Mouse (Mus musculus): ENCODE data around the gene Rasgef1c. TPM values are rescaled to one million over a fixed set of nuclear protein-coding genes. Genes with fewer than 3 reads are reported as not detected.

Gene Rasgef1c
- polyA plus RNA-seq, 1 experiment from 2014 or later = 0.05 TPM

DNA sequence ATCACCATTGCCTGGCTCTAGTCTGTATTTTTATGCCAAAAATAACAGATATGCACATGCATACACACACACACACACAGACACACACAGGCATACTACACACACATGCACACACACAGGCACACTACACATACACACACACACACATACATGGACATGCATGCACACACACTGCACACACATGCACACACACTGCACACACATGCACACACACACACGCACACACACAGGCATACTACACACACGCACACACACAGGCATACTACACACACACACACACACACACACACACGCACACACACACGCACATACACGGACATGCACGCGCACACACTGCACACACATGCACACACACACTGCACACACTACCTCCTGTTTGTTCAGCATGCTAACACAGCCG lies 77.3 kb downstream of the Rasgef1c start:
- 93% methylated on average over 8 of the region's 8 CpGs for WGBS

DNA sequence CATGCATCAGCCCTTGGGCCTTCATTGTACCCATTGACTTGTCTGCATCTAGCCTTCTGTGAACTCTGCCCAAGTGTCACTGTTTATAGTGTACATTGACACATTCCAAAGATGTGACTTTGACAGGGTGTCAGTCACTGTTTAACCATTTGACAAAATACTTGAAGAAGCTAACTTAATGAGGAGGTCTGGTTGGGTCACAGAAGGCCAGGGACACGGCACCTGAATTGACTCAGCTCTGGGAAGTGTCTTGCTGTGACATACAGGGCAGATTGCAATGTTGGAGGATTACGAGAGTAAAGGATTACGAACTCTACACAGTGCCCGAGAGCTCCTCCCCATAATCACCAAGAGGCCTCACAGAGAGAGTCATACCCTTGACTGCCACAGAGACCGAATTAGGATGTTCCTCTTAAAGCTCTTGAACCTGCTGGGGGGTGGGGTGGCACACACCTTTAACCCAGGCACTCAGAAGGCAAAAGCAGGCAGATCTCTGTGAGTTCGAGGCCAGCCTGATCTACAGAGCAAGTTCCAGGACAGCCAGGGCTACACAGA lies 79.1 kb downstream of the Rasgef1c start:
- no peaks in the 10 kb centered on the region for H3K27me3 ChIP-seq
- 51% methylated on average over 6 of the region's 6 CpGs for WGBS
- no peak overlapping the region for H3K9ac ChIP-seq
- no peak overlapping the region for H3K27ac ChIP-seq
- no peaks in the 10 kb centered on the region for H3K9me3 ChIP-seq (replicated peaks)
- H3K36me3 ChIP-seq = no peaks in the 10 kb centered on the region
- no peak for ATAC-seq (replicated peaks; ENCODE audit: insufficient number of reproducible peaks, insufficient read depth, low FRiP score, low read depth)
- no peak overlapping the region for H3K4me2 ChIP-seq
- no peak overlapping the region for H3K4me3 ChIP-seq
- H3K4me1 ChIP-seq (replicated peaks) = peaks cover 12% of the 10 kb centered on the region

More for the DNA sequence above, 77.3 kb downstream of the Rasgef1c start:
- Histone ChIP-seq H3K9me3 (replicated peaks) (no peaks in the 10 kb centered on the region), H3K27me3 (no peaks in the 10 kb centered on the region), H3K9ac (no peak overlapping the region), H3K27ac (no peak overlapping the region), H3K36me3 (no peaks in the 10 kb centered on the region), H3K4me1 (replicated peaks) (peaks cover 12% of the 10 kb centered on the region), H3K4me2 (no peak overlapping the region), H3K4me3 (no peak overlapping the region)
- ATAC-seq (replicated peaks; ENCODE audit: insufficient number of reproducible peaks, insufficient read depth, low FRiP score, low read depth) = no peak

DNA sequence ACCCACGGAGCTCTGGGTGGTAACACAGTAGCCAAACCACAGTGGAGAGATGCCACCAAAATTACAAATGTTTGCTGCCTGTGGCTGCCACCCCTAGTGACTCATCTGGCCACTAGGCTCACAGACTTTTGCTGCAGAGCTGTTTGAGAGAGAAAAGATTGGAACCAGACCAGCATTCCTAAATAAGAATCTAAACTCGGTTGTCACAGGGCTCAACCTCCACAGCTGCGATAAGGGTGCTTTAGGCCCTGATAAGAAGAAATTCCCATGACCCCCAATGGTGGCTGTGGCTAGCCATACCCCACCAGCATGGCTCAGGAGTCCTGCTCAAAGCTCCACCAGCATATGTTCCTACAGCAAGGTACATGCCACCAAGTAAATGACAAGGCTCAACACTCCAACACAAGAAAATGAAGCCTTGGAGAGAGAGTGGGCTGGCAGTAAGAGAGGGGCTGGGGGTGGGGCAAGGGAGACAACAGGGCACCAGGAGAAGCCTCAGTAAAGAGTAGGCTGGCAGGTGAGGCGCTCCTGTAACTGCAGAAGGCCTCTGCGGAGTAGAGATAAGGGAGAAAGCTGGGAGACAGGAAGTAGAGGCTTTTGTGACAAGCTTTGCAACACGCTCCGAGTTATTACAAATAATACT lies 79.8 kb downstream of the Rasgef1c start:
- Histone ChIP-seq H3K9ac (no peak overlapping the region), H3K27ac (no peak overlapping the region), H3K4me3 (no peak overlapping the region), H3K36me3 (no peaks in the 10 kb centered on the region), H3K27me3 (no peaks in the 10 kb centered on the region), H3K9me3 (replicated peaks) (no peaks in the 10 kb centered on the region), H3K4me1 (replicated peaks) (peaks cover 12% of the 10 kb centered on the region), H3K4me2 (no peak overlapping the region)
- ATAC-seq (replicated peaks; ENCODE audit: insufficient number of reproducible peaks, insufficient read depth, low FRiP score, low read depth) = no peak; the same call in 1 of the 2 replicates
- 26% methylated on average over 7 of the region's 7 CpGs for WGBS

DNA sequence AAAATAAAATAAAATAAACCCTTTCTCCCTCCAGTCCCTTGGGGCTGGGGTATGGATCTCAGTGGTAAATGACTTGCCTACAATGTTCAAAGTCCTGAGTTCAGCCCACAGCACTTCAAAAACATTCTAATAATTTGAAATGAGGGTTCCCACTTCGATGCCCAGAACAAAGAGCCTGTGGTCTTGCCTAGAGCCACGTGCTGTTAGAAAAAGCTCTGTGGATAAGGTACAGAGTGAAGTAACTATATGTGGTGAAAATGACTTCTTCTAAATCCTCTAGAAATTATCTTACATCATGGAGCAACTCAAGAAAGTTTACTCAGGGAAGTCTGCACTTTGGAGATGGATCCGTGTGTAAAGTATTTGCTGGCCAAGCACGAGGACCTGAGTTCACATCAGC lies 80.5 kb downstream of the Rasgef1c start:
- ATAC-seq (replicated peaks; ENCODE audit: insufficient number of reproducible peaks, insufficient read depth, low FRiP score, low read depth) = no peak
- H3K4me3 ChIP-seq = no peak overlapping the region
- 71% methylated on average over 4 of the region's 4 CpGs for WGBS
- no peaks in the 10 kb centered on the region for H3K36me3 ChIP-seq
- H3K4me1 ChIP-seq (replicated peaks) = peaks cover 12% of the 10 kb centered on the region
- no peaks in the 10 kb centered on the region for H3K27me3 ChIP-seq
- H3K9me3 ChIP-seq (replicated peaks) = no peaks in the 10 kb centered on the region
- H3K9ac ChIP-seq = no peak overlapping the region
- no peak overlapping the region for H3K4me2 ChIP-seq
- no peak overlapping the region for H3K27ac ChIP-seq

DNA sequence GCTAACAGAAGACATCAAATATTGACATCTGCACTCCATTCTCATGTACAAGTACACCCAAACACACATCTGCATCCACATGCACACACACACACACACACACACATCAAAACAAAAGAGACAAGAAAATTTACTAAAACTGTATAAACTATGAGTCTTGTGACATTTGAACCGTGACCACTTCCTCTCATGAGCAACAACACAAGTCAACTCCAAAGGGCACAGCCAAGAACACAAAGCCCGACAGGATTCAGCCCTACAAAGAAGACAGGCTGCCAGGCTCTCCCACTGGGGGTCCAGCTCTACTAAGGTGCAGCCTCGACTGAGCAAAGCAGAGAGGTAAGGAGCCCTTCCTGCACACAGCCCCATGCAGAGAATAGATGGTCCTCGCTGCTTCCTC lies 81.2 kb downstream of the Rasgef1c start:
- H3K27ac ChIP-seq = no peak overlapping the region
- no peak overlapping the region for H3K4me2 ChIP-seq
- no peaks in the 10 kb centered on the region for H3K27me3 ChIP-seq
- no peaks in the 10 kb centered on the region for H3K9me3 ChIP-seq (replicated peaks)
- 57% methylated on average over 4 of the region's 4 CpGs for WGBS
- no peak for ATAC-seq (replicated peaks; ENCODE audit: insufficient number of reproducible peaks, insufficient read depth, low FRiP score, low read depth)
- no peak overlapping the region for H3K4me3 ChIP-seq
- no peaks in the 10 kb centered on the region for H3K36me3 ChIP-seq
- H3K4me1 ChIP-seq (replicated peaks) = peaks cover 12% of the 10 kb centered on the region
- H3K9ac ChIP-seq = no peak overlapping the region

DNA sequence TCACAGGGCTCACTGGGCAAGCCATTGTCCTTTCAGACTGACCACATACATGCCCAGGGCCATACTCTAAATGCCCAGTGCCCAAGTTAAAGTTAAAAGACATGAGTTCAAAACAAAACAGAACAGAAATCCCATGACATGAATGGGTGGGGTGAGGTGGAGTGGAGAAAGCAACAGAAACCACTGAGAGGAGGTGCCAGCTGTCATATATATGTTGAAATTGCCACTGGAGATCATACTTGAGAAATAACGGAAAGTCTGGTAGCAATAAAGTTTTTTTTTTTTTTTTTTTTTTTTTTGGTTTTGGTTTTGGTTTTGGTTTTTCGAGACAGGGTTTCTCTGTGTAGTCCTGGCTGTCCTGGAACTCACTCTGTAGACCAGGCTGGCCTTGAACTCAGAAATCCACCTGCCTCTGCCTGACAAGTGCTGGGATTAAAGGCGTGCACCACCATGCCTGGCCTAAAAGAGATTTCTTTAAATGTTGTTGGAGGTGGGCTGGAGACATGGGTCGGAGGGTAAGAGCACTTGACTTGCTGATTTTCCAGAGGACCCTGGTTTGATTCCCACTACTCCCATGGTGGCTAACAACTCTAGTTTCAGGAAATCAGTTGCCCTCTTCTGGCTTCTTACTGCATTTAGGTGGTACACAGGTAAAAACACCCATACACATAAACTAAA lies 82.4 kb downstream of the Rasgef1c start:
- Histone ChIP-seq H3K4me2 (no peak overlapping the region), H3K27ac (no peak overlapping the region), H3K4me1 (replicated peaks) (peaks cover 12% of the 10 kb centered on the region), H3K36me3 (no peaks in the 10 kb centered on the region), H3K9ac (no peak overlapping the region), H3K4me3 (no peak overlapping the region), H3K27me3 (no peaks in the 10 kb centered on the region), H3K9me3 (replicated peaks) (no peaks in the 10 kb centered on the region)
- no peak for ATAC-seq (replicated peaks; ENCODE audit: insufficient number of reproducible peaks, insufficient read depth, low FRiP score, low read depth)
- 78% methylated on average over 4 of the region's 4 CpGs for WGBS

DNA sequence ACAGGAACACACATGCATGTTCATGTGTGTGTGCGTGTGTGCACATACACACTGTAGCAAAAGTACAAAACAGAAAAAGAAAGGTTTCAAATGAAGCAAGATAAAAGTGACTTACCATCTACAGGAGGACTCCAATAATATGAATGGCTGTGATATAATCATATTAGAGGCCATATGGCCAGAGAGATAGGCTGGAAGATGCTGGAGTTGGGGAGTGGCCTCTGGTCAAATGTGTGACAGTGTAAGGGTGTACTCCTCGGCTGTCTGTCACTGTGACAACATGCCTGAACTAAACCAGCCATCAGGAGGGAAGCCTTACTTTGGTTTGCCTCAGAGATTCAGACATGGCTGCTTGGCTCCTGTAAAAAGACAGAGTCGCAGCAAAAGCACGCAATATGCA lies 83.4 kb downstream of the Rasgef1c start:
- 75% methylated on average over 4 of the region's 4 CpGs for WGBS
- ATAC-seq (replicated peaks; ENCODE audit: insufficient number of reproducible peaks, insufficient read depth, low FRiP score, low read depth) = no peak
- H3K4me1 ChIP-seq (replicated peaks) = peaks cover 12% of the 10 kb centered on the region

DNA sequence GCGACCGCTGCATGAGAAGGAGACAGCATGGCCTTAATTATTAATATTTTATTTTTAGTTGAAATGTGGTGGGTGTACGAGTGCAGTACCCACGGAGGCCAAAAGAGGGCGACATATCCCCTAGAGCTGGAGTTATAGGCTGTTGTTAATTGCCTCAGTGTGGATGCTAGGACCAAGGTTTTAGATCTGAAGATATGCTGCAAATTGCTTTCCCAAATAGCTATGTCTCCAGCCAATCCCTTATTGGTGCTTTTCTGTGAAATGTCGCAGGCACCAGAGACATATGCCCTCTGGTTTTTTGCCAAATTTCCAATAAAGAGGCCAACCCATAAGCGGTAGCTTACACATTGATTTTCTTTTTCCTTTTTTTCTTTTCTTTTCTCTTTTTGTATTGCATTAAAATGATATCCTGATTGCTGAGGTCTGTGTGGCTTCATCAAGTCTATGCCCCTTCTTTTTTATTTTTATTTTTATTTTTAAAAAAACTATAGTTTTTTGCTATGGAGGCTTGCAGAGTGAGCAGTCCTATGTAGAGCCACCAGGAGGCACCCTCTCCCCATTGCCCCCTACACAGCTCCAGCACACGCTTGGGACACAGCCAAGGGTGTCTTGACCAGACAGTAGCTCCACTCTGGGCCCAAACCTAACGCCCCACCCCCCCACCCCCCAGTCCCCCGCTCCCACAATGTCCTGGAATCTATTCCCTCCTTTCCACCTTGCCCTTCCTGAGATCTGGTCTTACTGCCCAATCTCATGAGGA lies 84.8 kb downstream of the Rasgef1c start:
- Histone ChIP-seq H3K36me3 (no peaks in the 10 kb centered on the region), H3K4me3 (no peak overlapping the region), H3K4me2 (no peak overlapping the region), H3K27me3 (no peaks in the 10 kb centered on the region), H3K9me3 (replicated peaks) (no peaks in the 10 kb centered on the region), H3K9ac (no peak overlapping the region), H3K4me1 (replicated peaks) (peaks cover 4% of the 10 kb centered on the region), H3K27ac (no peak overlapping the region)
- 25% methylated on average over 10 of the region's 10 CpGs for WGBS
- peak; percentile 60; the same call in 1 of the 2 replicates for ATAC-seq (replicated peaks; ENCODE audit: insufficient number of reproducible peaks, insufficient read depth, low FRiP score, low read depth)

More for the DNA sequence above, 83.4 kb downstream of the Rasgef1c start:
- no peaks in the 10 kb centered on the region for H3K27me3 ChIP-seq
- H3K9ac ChIP-seq = no peak overlapping the region
- H3K4me2 ChIP-seq = no peak overlapping the region
- H3K36me3 ChIP-seq = no peaks in the 10 kb centered on the region
- no peak overlapping the region for H3K27ac ChIP-seq
- H3K4me3 ChIP-seq = no peak overlapping the region
- no peaks in the 10 kb centered on the region for H3K9me3 ChIP-seq (replicated peaks)

DNA sequence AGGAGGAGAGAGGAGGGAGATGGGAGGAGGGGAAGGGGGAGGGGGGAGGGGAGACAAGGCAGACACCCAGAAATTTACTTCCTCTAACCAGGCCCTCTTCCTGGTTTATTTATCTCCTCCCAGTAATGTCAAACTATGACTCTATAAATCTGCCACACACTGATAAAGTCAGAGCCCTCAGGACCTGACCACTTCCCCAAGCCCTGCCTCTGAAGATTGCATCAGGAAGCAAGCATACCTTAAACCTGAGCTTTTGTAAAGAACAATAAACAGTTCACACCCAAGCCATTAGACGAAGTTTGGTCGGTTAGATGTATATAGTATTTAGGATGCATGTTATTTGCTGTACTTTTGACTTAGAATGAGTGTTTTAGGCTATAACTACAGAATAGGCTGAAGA lies 92.9 kb downstream of the Rasgef1c start:
- Histone ChIP-seq H3K27me3 (no peaks in the 10 kb centered on the region), H3K4me2 (no peak overlapping the region), H3K9me3 (replicated peaks) (no peaks in the 10 kb centered on the region), H3K27ac (no peak overlapping the region), H3K4me3 (no peak overlapping the region), H3K4me1 (replicated peaks) (peaks cover 3% of the 10 kb centered on the region; the same call in 1 of the 2 replicates), H3K9ac (no peak overlapping the region), H3K36me3 (no peaks in the 10 kb centered on the region)
- 53% methylated on average over 2 of the region's 2 CpGs for WGBS
- ATAC-seq (replicated peaks; ENCODE audit: insufficient number of reproducible peaks, insufficient read depth, low FRiP score, low read depth) = no peak

DNA sequence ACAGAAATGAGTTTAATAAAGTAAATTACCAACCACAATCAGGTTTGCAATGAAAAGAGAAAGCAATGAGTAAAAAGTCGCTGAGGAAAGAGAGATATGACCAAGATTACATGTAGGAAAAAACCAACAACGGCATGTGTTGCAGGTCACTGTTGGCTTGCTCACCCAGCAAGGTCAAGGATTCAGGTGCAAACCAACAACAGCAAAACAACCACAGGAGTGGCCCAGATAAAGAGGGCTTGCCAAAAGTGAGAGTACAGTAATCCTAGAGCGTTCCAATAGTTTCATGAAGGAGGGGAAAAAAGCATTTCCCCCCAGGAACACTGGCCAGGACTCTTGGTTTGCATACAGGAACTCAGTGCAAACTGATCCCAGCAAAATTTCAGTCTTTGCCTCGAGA lies 94.8 kb downstream of the Rasgef1c start:
- ATAC-seq (replicated peaks; ENCODE audit: insufficient number of reproducible peaks, insufficient read depth, low FRiP score, low read depth) = no peak
- WGBS = 52% methylated on average over 4 of the region's 4 CpGs
- no peak overlapping the region for H3K27ac ChIP-seq
- no peak overlapping the region for H3K4me2 ChIP-seq
- H3K36me3 ChIP-seq = no peaks in the 10 kb centered on the region
- H3K27me3 ChIP-seq = no peaks in the 10 kb centered on the region
- peaks cover 3% of the 10 kb centered on the region; the same call in 1 of the 2 replicates for H3K4me1 ChIP-seq (replicated peaks)
- H3K4me3 ChIP-seq = no peak overlapping the region
- H3K9me3 ChIP-seq (replicated peaks) = no peaks in the 10 kb centered on the region
- H3K9ac ChIP-seq = no peak overlapping the region

DNA sequence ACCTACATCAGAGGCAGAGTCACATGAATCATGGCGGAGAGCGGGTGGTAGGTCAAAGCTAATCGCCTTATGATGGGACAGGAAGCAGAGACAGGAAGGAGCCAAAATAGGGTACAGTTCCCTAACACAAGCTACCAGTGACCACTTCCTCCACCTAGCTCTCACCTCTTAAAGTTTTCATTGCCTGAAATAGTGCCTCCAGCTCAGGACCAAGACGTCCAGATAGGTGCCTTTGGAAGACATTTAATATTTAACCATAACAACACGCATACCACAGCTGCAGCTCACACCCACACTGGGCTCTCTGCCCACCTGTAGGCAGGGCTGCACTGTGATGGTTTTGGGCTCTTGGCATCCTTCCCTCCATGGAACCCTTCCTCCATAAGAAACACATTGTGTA lies 95.7 kb downstream of the Rasgef1c start:
- Histone ChIP-seq H3K9me3 (replicated peaks) (no peaks in the 10 kb centered on the region), H3K27me3 (no peaks in the 10 kb centered on the region), H3K4me1 (replicated peaks) (peaks cover 3% of the 10 kb centered on the region; the same call in 1 of the 2 replicates), H3K36me3 (no peaks in the 10 kb centered on the region), H3K9ac (no peak overlapping the region), H3K27ac (no peak overlapping the region), H3K4me3 (no peak overlapping the region), H3K4me2 (no peak overlapping the region)
- no peak for ATAC-seq (replicated peaks; ENCODE audit: insufficient number of reproducible peaks, insufficient read depth, low FRiP score, low read depth)
- 68% methylated on average over 5 of the region's 5 CpGs for WGBS

Measured in heart, embryonic 15.5 days (tissue).